Mouse (Mus musculus): ENCODE data around the gene Zfp654.

DNA sequence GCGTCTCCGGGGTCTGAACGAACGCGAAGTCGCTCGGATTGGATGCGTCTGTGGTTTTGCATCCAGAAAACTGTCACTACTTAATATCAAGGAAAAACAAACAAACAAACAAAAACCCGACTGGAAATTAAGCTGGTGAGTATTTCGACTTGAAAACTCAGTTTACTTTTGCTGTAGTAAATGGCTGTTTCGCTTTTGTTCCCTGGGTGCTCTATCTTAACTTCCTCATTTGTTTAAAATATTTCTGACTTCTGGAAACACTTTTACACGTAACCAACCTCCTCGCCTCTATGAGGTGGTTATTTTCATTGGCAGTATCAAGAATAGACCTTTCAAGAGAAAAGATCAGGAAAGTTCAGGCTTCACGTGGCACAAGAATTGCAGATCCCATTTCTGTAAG, 1.4 kb upstream of the Zfp654 start:
- TF ChIP-seq POLR2A (IDR thresholded peaks at IDR 0.05; ENCODE audit: low read depth, low read length), result no peak
- TF ChIP-seq CTCF (conservative IDR thresholded peaks at IDR 0.05; ENCODE audit: insufficient read depth, insufficient read length, low read depth, low read length), result no peak
